Mouse (Mus musculus) stomach, embryonic 14.5 days (tissue): ENCODE results near the gene Scgb1c1. TPM values are rescaled to one million over a fixed set of nuclear protein-coding genes. Genes with fewer than 3 reads are reported as not detected.

Experiments
- ATAC-seq: fragments of 200-750 bp; cut with Nextera tagmentation; 2 replicates; pipeline ENCODE4 v1.8.0; 2017; ENCODE audit warnings: low read depth, moderate TSS enrichment; ENCODE audit not compliant: insufficient number of reproducible peaks, insufficient read depth, low FRiP score
- H3K27ac ChIP-seq: fragments of 300-500 bp; sonication (generic); 2 replicates; pipeline ENCODE4 v1.5.1; 2014; ENCODE audit warnings: mild to moderate bottlenecking, low read length, moderate library complexity, mixed read lengths
- H3K27me3 ChIP-seq: fragments of 300-500 bp; sonication (generic); 2 replicates; pipeline ENCODE4 v1.6.1; 2014; ENCODE audit warnings: low read length, control low read depth, mixed read lengths; ENCODE audit not compliant: control insufficient read depth, insufficient read depth
- H3K36me3 ChIP-seq: fragments of 300-500 bp; sonication (generic); 2 replicates; pipeline ENCODE4 v1.6.1; 2014; ENCODE audit warnings: mild to moderate bottlenecking, control low read depth, low read length, moderate library complexity, mixed read lengths; ENCODE audit not compliant: control insufficient read depth, insufficient read depth
- H3K4me1 ChIP-seq: fragments of 300-500 bp; sonication (generic); 2 replicates; pipeline ENCODE4 v1.6.1; 2014; ENCODE audit warnings: low read length, control low read depth, mixed read lengths; ENCODE audit not compliant: control insufficient read depth, insufficient read depth
- H3K4me2 ChIP-seq: fragments of 300-500 bp; sonication (generic); replicated peaks from 2 replicates; pipeline ENCODE4 v1.6.1; 2014; ENCODE audit warnings: low read depth, low read length, control low read depth
- H3K4me3 ChIP-seq: fragments of 300-500 bp; sonication (generic); 2 replicates; pipeline ENCODE4 v1.5.1; 2014; ENCODE audit warnings: low read depth, low read length, control low read depth
- H3K9ac ChIP-seq: fragments of 300-500 bp; sonication (generic); replicated peaks from 2 replicates; pipeline ENCODE4 v1.6.1; 2014; ENCODE audit warnings: low read depth, mild to moderate bottlenecking, control low read depth, low read length, moderate library complexity, mixed read lengths
- H3K9me3 ChIP-seq: fragments of 300-500 bp; sonication (generic); 2 replicates; pipeline ENCODE4 v1.6.1; 2016; ENCODE audit warnings: low read depth, low read length, control low read depth; ENCODE audit not compliant: control insufficient read depth
- WGBS: fragments of 180-500 bp; shearing (Covaris S2); extraction: QIAGEN DNeasy Blood & Tissue Kit; methylation state at CpG from one replicate; pipeline ENCODE4 v1.1.7; 2014; 5-methylcytosine and 5-hydroxymethylcytosine counted together
- polyA plus RNA-seq: library from polyadenylated mRNA; unstranded; fragments of >200 nt; fragmentation: Nextera tagmentation; extraction: Ambion mirVana; gene quantifications from 2 replicates; pipeline ENCODE4 v1.2.1, GENCODE M21; 2014

Gene Scgb1c1
- polyA plus RNA-seq, 1 experiment from 2014 or later = not detected

GRCm38 (mm10) chr7:140847755-140848580, 2.6 kb downstream of the Scgb1c1 start, which contains the start of gene Odf3:
TSS of gene Odf3 (plus strand) at chr7:140847805.
- no peak within 1 kb of the TSS for H3K27ac ChIP-seq
- ATAC-seq = no peak
- H3K9me3 ChIP-seq = no peaks in the 10 kb centered on the region
- no peak within 1 kb of the TSS for H3K9ac ChIP-seq
- H3K4me3 ChIP-seq = no peak within 1 kb of the TSS
- peaks cover 9% of the 10 kb centered on the region; the same call in 1 of the 2 replicates for H3K36me3 ChIP-seq
- no peak within 1 kb of the TSS for H3K4me2 ChIP-seq
- WGBS = 60% methylated on average over 11 of the region's 11 CpGs
- 0 out of 2 replicates have a peak, but pooled peaks cover 4% of the 10 kb centered on the region for H3K4me1 ChIP-seq
- H3K27me3 ChIP-seq = no peaks in the 10 kb centered on the region

GRCm38 (mm10) chr7:140848591-140848990, 3.2 kb downstream of the Scgb1c1 start:
- Histone ChIP-seq H3K9ac (no peak overlapping the region), H3K27ac (no peak overlapping the region), H3K36me3 (peaks cover 14% of the 10 kb centered on the region), H3K4me2 (no peak overlapping the region), H3K4me3 (no peak overlapping the region), H3K9me3 (no peaks in the 10 kb centered on the region), H3K4me1 (0 out of 2 replicates have a peak, but pooled peaks cover 4% of the 10 kb centered on the region), H3K27me3 (no peaks in the 10 kb centered on the region)
- ATAC-seq = no peak
- WGBS = 90% methylated on average over 10 of the region's 10 CpGs

- H3K4me2 ChIP-seq = no peak overlapping the region
- ATAC-seq = no peak
- peaks cover 5% of the 10 kb centered on the region; the same call in 1 of the 2 replicates for H3K4me1 ChIP-seq
- 95% methylated on average over 4 of the region's 4 CpGs for WGBS
- H3K27me3 ChIP-seq = no peaks in the 10 kb centered on the region
- H3K9ac ChIP-seq = no peak overlapping the region
- H3K4me3 ChIP-seq = no peak overlapping the region
- H3K27ac ChIP-seq = no peak overlapping the region
- peaks cover 24% of the 10 kb centered on the region for H3K36me3 ChIP-seq
- H3K9me3 ChIP-seq = no peaks in the 10 kb centered on the region
Measured at GRCm38 (mm10) chr7:140851916-140852315, 6.6 kb downstream of the Scgb1c1 start.

GRCm38 (mm10) chr7:140853386-140853785, 8.0 kb downstream of the Scgb1c1 start:
- H3K9me3 ChIP-seq = no peaks in the 10 kb centered on the region
- H3K4me1 ChIP-seq = peaks cover 12% of the 10 kb centered on the region; the same call in 1 of the 2 replicates
- H3K4me3 ChIP-seq = no peak overlapping the region
- H3K36me3 ChIP-seq = peaks cover 25% of the 10 kb centered on the region
- no peak for ATAC-seq
- H3K9ac ChIP-seq = no peak overlapping the region
- no peak overlapping the region for H3K4me2 ChIP-seq
- 80% methylated on average over 9 of the region's 9 CpGs for WGBS
- no peaks in the 10 kb centered on the region for H3K27me3 ChIP-seq
- H3K27ac ChIP-seq = no peak overlapping the region

- H3K9me3 ChIP-seq = no peaks in the 10 kb centered on the region
- no peak overlapping the region for H3K9ac ChIP-seq
- peaks cover 13% of the 10 kb centered on the region for H3K4me1 ChIP-seq
- no peak for ATAC-seq
- 91% methylated on average over 18 of the region's 18 CpGs for WGBS
- no peak overlapping the region for H3K4me3 ChIP-seq
- H3K27ac ChIP-seq = no peak overlapping the region
- H3K36me3 ChIP-seq = peaks cover 36% of the 10 kb centered on the region
- no peak overlapping the region for H3K4me2 ChIP-seq
- no peaks in the 10 kb centered on the region for H3K27me3 ChIP-seq
Measured at GRCm38 (mm10) chr7:140854483-140854882, 9.1 kb downstream of the Scgb1c1 start.

- 72% methylated on average over 9 of the region's 9 CpGs for WGBS
- H3K9me3 ChIP-seq = no peaks in the 10 kb centered on the region
Measured at GRCm38 (mm10) chr7:140855181-140855580, 9.8 kb downstream of the Scgb1c1 start.

GRCm38 (mm10) chr7:140855860-140856784, 10.8 kb downstream of the Scgb1c1 start, which contains the start of gene Gm45785:
TSS of gene Gm45785 (minus strand) at chr7:140856331.
- peak within 1 kb of the TSS; percentile 87 for H3K4me3 ChIP-seq
- peaks cover 13% of the 10 kb centered on the region for H3K4me1 ChIP-seq
- H3K9me3 ChIP-seq = no peaks in the 10 kb centered on the region
- H3K36me3 ChIP-seq = peaks cover 48% of the 10 kb centered on the region
- peak within 1 kb of the TSS; percentile 94 for H3K27ac ChIP-seq
- H3K27me3 ChIP-seq = no peaks in the 10 kb centered on the region
- WGBS = 1% methylated on average over 51 of the region's 51 CpGs
- ATAC-seq = peak; percentile 87
- peak within 1 kb of the TSS; percentile 88 for H3K9ac ChIP-seq
- peak within 1 kb of the TSS; percentile 99 for H3K4me2 ChIP-seq

More at GRCm38 (mm10) chr7:140855181-140855580, 9.8 kb downstream of the Scgb1c1 start:
- ATAC-seq = no peak
- H3K27ac ChIP-seq = no peak overlapping the region
- H3K4me2 ChIP-seq = peak overlapping the region; percentile 99
- no peaks in the 10 kb centered on the region for H3K27me3 ChIP-seq
- H3K36me3 ChIP-seq = peaks cover 40% of the 10 kb centered on the region
- H3K9ac ChIP-seq = peak overlapping the region; percentile 88
- H3K4me1 ChIP-seq = peaks cover 13% of the 10 kb centered on the region
- peak overlapping the region; percentile 87 for H3K4me3 ChIP-seq
